Mouse (Mus musculus) neural tube, embryonic 14.5 days (tissue): ENCODE data around the gene Etfrf1. TPM values are rescaled to one million over a fixed set of nuclear protein-coding genes. Genes with fewer than 3 reads are reported as not detected.
A peak's percentile ranks its signal among the peaks of the same experiment; 100 is the strongest.

Experiments used
- ATAC-seq: fragments of 200-750 bp; cut with Nextera tagmentation; 2 replicates; pipeline ENCODE4 v1.8.0; 2017; ENCODE audit warnings: low read depth, mild to moderate bottlenecking, moderate TSS enrichment, moderate library complexity
- H3K27ac ChIP-seq: fragments of 300-500 bp; sonication (generic); 2 replicates; pipeline ENCODE4 v1.5.1; 2014; ENCODE audit warnings: low read depth, mild to moderate bottlenecking, control low read depth, low read length, moderate library complexity, mixed read lengths
- H3K27me3 ChIP-seq: fragments of 300-500 bp; sonication (generic); 2 replicates; pipeline ENCODE4 v1.6.1; 2014; ENCODE audit warnings: low read length; ENCODE audit not compliant: control insufficient read depth, insufficient read depth
- H3K36me3 ChIP-seq: fragments of 300-500 bp; sonication (generic); 2 replicates; pipeline ENCODE4 v1.6.1; 2014; ENCODE audit warnings: low read length, mixed read lengths; ENCODE audit not compliant: control insufficient read depth, insufficient read depth
- H3K4me1 ChIP-seq: fragments of 300-500 bp; sonication (generic); 2 replicates; pipeline ENCODE4 v1.6.1; 2014; ENCODE audit warnings: low read length; ENCODE audit not compliant: control insufficient read depth, insufficient read depth
- H3K4me2 ChIP-seq: fragments of 300-500 bp; sonication (generic); 2 replicates; pipeline ENCODE4 v1.6.1; 2014; ENCODE audit warnings: mild to moderate bottlenecking, low read depth, low read length, control low read depth
- H3K4me3 ChIP-seq: fragments of 300-500 bp; sonication (generic); 2 replicates; pipeline ENCODE4 v1.5.1; 2014; ENCODE audit warnings: low read depth, low read length, control low read depth, mixed read lengths
- H3K9ac ChIP-seq: fragments of 300-500 bp; sonication (generic); replicated peaks from 2 replicates; pipeline ENCODE4 v1.6.1; 2014; ENCODE audit warnings: low read depth, mild to moderate bottlenecking, control low read depth, low read length, mixed read lengths
- H3K9me3 ChIP-seq: fragments of 300-500 bp; sonication (generic); 2 replicates; pipeline ENCODE4 v1.6.1; 2016; ENCODE audit warnings: low read length; ENCODE audit not compliant: control insufficient read depth
- WGBS: fragments of 180-500 bp; shearing (Covaris S2); extraction: QIAGEN DNeasy Blood & Tissue Kit; methylation state at CpG from one replicate; pipeline ENCODE4 v1.1.7; 2014; 5-methylcytosine and 5-hydroxymethylcytosine counted together
- polyA plus RNA-seq: library from polyadenylated mRNA; unstranded; fragments of >200 nt; fragmentation: Nextera tagmentation; extraction: Ambion mirVana; gene quantifications from 2 replicates; pipeline ENCODE4 v1.2.1, GENCODE M21; 2014

Gene Etfrf1
- 26.3 and 29.6 TPM in 2 replicates for polyA plus RNA-seq

DNA sequence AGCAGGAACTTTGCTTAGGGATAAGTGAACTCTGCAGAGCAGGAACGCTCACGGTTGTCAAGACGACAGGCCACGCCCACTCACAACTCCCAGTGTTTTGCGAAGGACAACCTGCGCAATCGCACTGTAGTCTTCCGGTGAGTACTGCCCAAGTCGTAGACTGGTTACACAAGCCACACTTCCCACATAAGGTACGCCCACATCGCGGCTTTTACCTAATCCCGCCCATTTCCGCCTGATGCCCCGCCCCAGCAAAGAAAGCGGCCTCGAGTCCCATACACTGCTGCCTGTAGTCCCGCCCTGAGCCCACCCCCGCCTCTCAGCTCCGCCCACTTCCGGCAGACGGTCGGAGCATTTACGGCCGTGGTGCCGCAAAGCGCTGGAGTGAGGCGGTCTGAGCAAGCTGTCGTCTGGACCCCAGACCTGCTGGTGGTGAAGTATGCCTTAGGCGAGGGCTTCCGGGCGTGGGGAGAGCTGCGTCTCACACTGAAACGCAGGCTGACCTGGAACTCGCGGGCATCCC is at the start of gene Etfrf1, which contains the start of gene Casc1:
Gene Etfrf1, plus strand, starts transcription at position 319 of the 523 bp plus-strand sequence.
Gene Casc1, minus strand, starts transcription at position 190 of the 523 bp plus-strand sequence.
- H3K27ac ChIP-seq: peak within 1 kb of the TSS; percentile 94
- H3K9me3 ChIP-seq: no peaks in the 10 kb centered on the region
- H3K4me3 ChIP-seq: peak within 1 kb of the TSS; percentile 78
- 0% methylated on average over 36 of the region's 36 CpGs for WGBS
- H3K4me1 ChIP-seq: peaks cover 10% of the 10 kb centered on the region
- no peaks in the 10 kb centered on the region for H3K27me3 ChIP-seq
- H3K4me2 ChIP-seq: peak within 1 kb of the TSS; percentile 89
- H3K9ac ChIP-seq: peak within 1 kb of the TSS; percentile 90
- H3K36me3 ChIP-seq: 0 out of 2 replicates have a peak, but pooled peaks cover under 1% of the 10 kb centered on the region
- peak; percentile 100 for ATAC-seq

DNA sequence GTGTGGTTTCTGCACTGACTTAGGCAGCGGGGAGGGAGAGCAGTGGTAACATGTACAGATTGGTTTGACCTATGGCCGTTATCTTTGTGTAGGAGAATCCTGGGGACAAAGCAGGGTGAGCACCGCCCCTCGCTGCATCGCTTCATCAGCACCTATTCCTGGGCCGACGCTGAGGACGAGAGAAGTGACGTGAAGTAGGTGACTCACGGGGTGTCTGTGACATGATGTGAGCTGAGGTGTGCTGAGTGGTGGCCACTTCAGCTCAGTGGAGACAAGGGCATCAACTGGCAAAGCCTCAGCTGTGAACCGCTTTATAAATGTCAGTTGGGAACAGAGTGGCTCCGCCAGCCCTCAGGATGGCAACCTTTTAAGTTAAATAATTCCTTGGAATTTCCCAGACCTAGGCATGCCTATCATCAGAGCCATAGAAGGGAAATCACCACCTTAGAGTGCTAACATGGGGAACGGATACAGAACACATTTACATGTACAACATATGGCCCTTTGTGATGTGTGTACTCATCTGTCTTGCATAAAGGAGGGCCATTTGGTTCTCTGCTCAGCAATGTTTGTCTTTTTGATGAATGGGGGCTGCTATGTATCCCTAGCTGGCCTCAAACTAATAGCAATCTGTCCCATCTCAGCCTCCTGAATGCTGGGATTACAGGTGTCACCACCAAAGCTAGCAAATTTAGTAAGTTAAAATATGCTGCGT is 38.9 kb upstream of the Etfrf1 start:
- H3K27ac ChIP-seq: no peak overlapping the region
- ATAC-seq: no peak
- WGBS: 79% methylated on average over 14 of the region's 14 CpGs

DNA sequence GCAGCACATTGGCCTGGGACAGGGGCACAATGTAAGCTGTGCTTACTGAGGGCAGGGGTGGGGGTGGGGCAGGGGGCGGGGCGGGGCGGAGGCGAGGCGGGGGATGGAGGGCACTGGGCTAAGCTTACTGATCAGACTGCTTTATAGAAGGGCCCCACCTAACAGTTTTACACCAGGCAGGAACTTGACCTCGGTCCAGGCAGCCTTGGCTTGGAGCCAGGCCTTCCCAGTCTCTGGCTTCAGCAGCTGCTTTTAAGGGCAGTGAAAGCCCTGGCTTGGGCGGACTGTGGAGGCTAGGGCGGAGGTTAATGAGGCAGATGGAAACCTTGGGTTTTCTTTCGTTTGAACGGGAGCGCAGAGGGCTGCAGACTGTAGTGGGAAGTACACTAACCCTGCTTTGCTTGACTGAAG is 37.1 kb upstream of the Etfrf1 start:
- Histone ChIP-seq H3K4me1 (0 out of 2 replicates have a peak, but pooled peaks cover 6% of the 10 kb centered on the region), H3K9me3 (no peaks in the 10 kb centered on the region), H3K4me2 (peak overlapping the region; percentile 6; the same call in 1 of the 2 replicates), H3K27me3 (no peaks in the 10 kb centered on the region), H3K36me3 (no peaks in the 10 kb centered on the region), H3K9ac (no peak overlapping the region), H3K27ac (no peak overlapping the region), H3K4me3 (no peak overlapping the region)
- 1% methylated on average over 11 of the region's 11 CpGs for WGBS
- ATAC-seq: peak; percentile 76; the same call in 1 of the 2 replicates

More for the DNA sequence above, 38.9 kb upstream of the Etfrf1 start:
- Histone ChIP-seq H3K9me3 (no peaks in the 10 kb centered on the region), H3K4me2 (no peak overlapping the region), H3K27me3 (no peaks in the 10 kb centered on the region), H3K4me1 (0 out of 2 replicates have a peak, but pooled peaks cover 6% of the 10 kb centered on the region), H3K9ac (no peak overlapping the region), H3K36me3 (no peaks in the 10 kb centered on the region), H3K4me3 (no peak overlapping the region)

DNA sequence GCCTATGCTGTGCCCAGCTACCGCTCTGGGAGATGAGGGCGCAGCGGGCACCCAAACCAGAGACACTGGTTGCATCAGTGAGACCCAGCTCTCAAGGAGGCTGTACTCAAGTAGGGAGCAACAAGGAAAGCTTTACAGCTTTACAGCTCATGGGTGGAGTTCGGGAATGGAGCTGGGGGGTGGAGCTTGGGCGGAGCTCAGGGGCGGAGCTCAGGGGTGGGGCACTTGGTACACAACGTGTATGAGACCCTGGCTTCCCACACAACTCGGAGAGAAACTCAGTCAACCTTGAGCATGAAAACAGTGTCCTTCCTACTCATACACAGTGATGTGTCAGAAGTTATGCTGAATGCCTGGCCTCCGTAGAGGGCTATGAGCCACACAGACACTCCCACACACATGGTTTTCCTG is 35.4 kb upstream of the Etfrf1 start:
- Histone ChIP-seq H3K4me1 (0 out of 2 replicates have a peak, but pooled peaks cover 6% of the 10 kb centered on the region), H3K36me3 (no peaks in the 10 kb centered on the region), H3K4me3 (no peak overlapping the region), H3K27me3 (no peaks in the 10 kb centered on the region), H3K27ac (no peak overlapping the region), H3K4me2 (no peak overlapping the region), H3K9ac (no peak overlapping the region), H3K9me3 (no peaks in the 10 kb centered on the region)
- no peak for ATAC-seq
- 24% methylated on average over 9 of the region's 9 CpGs for WGBS

DNA sequence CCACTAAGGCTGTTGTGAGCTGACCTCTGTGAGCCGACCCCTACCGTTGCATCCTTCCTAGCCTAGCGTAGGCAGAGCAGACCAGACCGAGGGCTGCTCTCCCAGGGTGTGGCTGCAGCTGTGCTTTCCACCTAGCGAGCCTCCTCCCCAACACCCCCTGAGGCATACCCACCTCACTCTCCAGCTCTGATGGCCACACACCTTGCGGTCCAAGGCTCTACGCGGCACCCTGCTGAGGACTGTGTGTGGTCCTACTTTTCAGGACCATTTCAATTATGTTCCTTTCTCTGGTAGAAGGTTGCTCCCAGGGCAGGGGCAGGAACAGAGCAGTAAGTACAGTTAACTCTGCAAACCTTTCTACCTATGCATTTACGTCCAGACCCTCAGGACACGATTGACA is 34.5 kb upstream of the Etfrf1 start:
- ATAC-seq: no peak
- no peak overlapping the region for H3K9ac ChIP-seq
- 45% methylated on average over 10 of the region's 10 CpGs for WGBS

DNA sequence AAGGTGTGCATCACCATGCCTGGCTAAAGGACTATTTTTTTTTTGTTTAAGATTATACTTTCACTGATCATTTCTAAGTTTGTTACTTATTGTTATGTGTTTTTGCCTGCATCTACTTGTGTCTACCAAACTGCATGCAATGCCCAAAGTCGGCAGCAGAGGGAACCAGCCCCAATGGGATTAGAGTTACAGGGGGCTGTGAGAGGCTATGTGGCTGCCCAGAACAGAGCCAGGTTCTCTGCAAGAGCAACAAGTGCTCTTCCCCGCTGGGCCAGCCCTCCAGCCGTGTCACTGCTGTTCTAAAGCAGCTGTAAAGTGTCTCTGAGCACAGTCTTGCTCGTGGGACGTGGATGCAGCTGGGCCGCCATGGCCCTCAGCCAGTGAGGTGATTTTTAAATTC is 31.3 kb upstream of the Etfrf1 start:
- Histone ChIP-seq H3K4me1 (no peaks in the 10 kb centered on the region), H3K27ac (no peak overlapping the region), H3K4me2 (no peak overlapping the region), H3K36me3 (no peaks in the 10 kb centered on the region), H3K9ac (no peak overlapping the region), H3K4me3 (no peak overlapping the region), H3K9me3 (no peaks in the 10 kb centered on the region), H3K27me3 (no peaks in the 10 kb centered on the region)
- 18% methylated on average over 6 of the region's 6 CpGs for WGBS
- no peak for ATAC-seq

More for the DNA sequence above, 34.5 kb upstream of the Etfrf1 start:
- H3K27ac ChIP-seq: no peak overlapping the region
- H3K4me2 ChIP-seq: no peak overlapping the region
- H3K4me1 ChIP-seq: 0 out of 2 replicates have a peak, but pooled peaks cover 6% of the 10 kb centered on the region
- no peaks in the 10 kb centered on the region for H3K9me3 ChIP-seq
- no peak overlapping the region for H3K4me3 ChIP-seq
- no peaks in the 10 kb centered on the region for H3K27me3 ChIP-seq
- no peaks in the 10 kb centered on the region for H3K36me3 ChIP-seq

DNA sequence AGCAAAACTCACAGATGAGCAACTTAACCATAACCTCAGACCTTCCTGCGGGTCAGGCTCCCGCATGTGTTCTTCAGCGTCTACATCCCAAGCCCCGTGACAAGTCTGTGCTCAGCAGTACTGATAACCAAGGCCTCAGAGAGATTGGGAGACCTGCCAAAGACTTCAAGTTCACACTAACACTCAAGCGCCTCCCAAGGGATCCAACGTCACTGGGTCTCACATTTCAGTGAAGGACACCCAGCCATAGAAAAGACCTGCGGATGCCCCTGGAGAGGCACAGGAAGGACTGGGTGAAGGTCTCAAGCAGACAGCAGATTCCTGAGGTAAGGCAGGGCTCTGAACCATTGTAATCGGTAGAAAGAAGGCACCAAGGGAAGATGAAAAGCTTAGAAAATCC is 28.9 kb upstream of the Etfrf1 start:
- 84% methylated on average over 8 of the region's 8 CpGs for WGBS
- H3K4me2 ChIP-seq: no peak overlapping the region
- H3K9me3 ChIP-seq: no peaks in the 10 kb centered on the region

DNA sequence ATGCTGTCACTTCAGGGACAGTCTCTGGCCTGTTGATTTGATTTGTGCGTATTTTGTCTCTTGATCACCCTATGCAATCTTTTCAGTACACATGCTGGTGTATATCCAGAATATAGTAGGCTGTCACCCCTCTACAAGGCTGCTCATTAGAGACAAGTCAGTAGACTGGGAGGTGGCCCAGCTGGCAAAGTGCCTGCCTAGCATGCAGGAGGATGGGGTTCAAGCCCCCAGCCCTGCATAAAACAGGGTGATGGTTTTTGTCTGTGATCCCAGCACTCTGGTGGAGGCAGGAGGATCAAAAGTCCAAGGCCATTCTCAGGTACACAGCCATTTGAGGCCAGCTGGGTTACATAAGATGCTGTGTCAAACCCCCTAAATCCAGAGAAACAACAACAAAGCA is 24.8 kb upstream of the Etfrf1 start:
- no peak overlapping the region for H3K4me2 ChIP-seq
- no peaks in the 10 kb centered on the region for H3K4me1 ChIP-seq
- no peaks in the 10 kb centered on the region for H3K36me3 ChIP-seq
- H3K27me3 ChIP-seq: no peaks in the 10 kb centered on the region
- no peak for ATAC-seq
- WGBS: 90% methylated on average over 1 of the region's 1 CpGs
- H3K9ac ChIP-seq: no peak overlapping the region
- no peak overlapping the region for H3K4me3 ChIP-seq
- no peak overlapping the region for H3K27ac ChIP-seq
- H3K9me3 ChIP-seq: no peaks in the 10 kb centered on the region

More for the DNA sequence above, 28.9 kb upstream of the Etfrf1 start:
- no peaks in the 10 kb centered on the region for H3K4me1 ChIP-seq
- H3K9ac ChIP-seq: no peak overlapping the region
- ATAC-seq: no peak
- H3K27me3 ChIP-seq: no peaks in the 10 kb centered on the region
- H3K4me3 ChIP-seq: no peak overlapping the region
- H3K27ac ChIP-seq: no peak overlapping the region
- H3K36me3 ChIP-seq: no peaks in the 10 kb centered on the region
